Mouse (Mus musculus) left cerebral cortex, postnatal 25 days (tissue): ENCODE measurements around the gene Sars. TPM values are rescaled to one million over a fixed set of nuclear protein-coding genes. Genes with fewer than 3 reads are reported as not detected.
A peak's percentile ranks its signal among the peaks of the same experiment; 100 is the strongest.

Experiments used
- DNase-seq, 2 experiments: peaks; one replicate each; pipeline ENCODE4 v3.0.0; 2022; ENCODE audit warnings: low spot score in 2 of 2, mixed read lengths in 1 of 2
- intact Hi-C: fragments of 180-260 bp; cut with DNase I; formaldehyde crosslinking; loops from one replicate; pipeline ENCODE4 v1.15.1; 2025
- total RNA-seq, 2 experiments: library from RNA; stranded (reverse); gene quantifications; 2 replicates each; pipeline ENCODE4 v1.2.3; 2021

Gene Sars
- total RNA-seq, 2 experiments from 2014 or later: 207 to 212 TPM

- intact Hi-C loops: no loop called here
These were observed 12.3 kb downstream of the Sars start for GRCm38 (mm10) chr3:108432542-108433187.

GRCm38 (mm10) chr3:108425624-108426018 is 19.4 kb downstream of the Sars start:
- no peak for DNase-seq
- intact Hi-C loops: no loop called here

More at GRCm38 (mm10) chr3:108432542-108433187, 12.3 kb downstream of the Sars start:
- DNase-seq: peak in 1 of 2 experiments; percentile 68

GRCm38 (mm10) chr3:108424944-108425623 is 19.9 kb downstream of the Sars start:
- intact Hi-C loops: no loop called here
- DNase-seq: no peak

- intact Hi-C loops: no loop called here
- DNase-seq: peak; percentile 71 to 74
These were observed 20.9 kb downstream of the Sars start for GRCm38 (mm10) chr3:108423844-108424801.

GRCm38 (mm10) chr3:108423006-108423405 is 22.0 kb downstream of the Sars start:
- intact Hi-C loops: no loop called here
- DNase-seq: peak in 1 of 2 experiments; percentile 64

GRCm38 (mm10) chr3:108415831-108416223 is 29.2 kb downstream of the Sars start:
- intact Hi-C loops: no loop called here

GRCm38 (mm10) chr3:108414857-108415830 is 29.9 kb downstream of the Sars start, which contains the start of gene Celsr2:
TSS of gene Celsr2 (minus strand) at chr3:108415552.
- DNase-seq: peak; percentile 50 to 55
- intact Hi-C loops: no loop called here

More at GRCm38 (mm10) chr3:108415831-108416223, 29.2 kb downstream of the Sars start:
- peak; percentile 88 for DNase-seq

GRCm38 (mm10) chr3:108413634-108414360 is 31.2 kb downstream of the Sars start:
- no peak for DNase-seq
- intact Hi-C loops: no loop called here

- DNase-seq: peak; percentile 36 to 64
These were observed 33.3 kb downstream of the Sars start for GRCm38 (mm10) chr3:108411754-108412121.

GRCm38 (mm10) chr3:108411026-108411753 is 33.8 kb downstream of the Sars start:
- intact Hi-C loops: no loop called here
- no peak for DNase-seq

More at GRCm38 (mm10) chr3:108411754-108412121, 33.3 kb downstream of the Sars start:
- intact Hi-C loops: no loop called here

- no peak for DNase-seq
- intact Hi-C loops: no loop called here
These were observed 34.7 kb downstream of the Sars start for GRCm38 (mm10) chr3:108410359-108410714.

- intact Hi-C loops: loop anchor here (5.0 kb wide), 1 partner anchor 142 kb away; no protein-coding TSS in a partner anchor
- no peak for DNase-seq
These were observed 35.2 kb downstream of the Sars start for GRCm38 (mm10) chr3:108409656-108410358.

- DNase-seq: no peak
- intact Hi-C loops: loop anchor here (5.0 kb wide), 1 partner anchor 144 kb away; no protein-coding TSS in a partner anchor
These were observed 36.4 kb downstream of the Sars start for GRCm38 (mm10) chr3:108408517-108409008.

GRCm38 (mm10) chr3:108406306-108406885 is 38.6 kb downstream of the Sars start:
- intact Hi-C loops: loop anchor here (5.0 kb wide), 1 partner anchor 146 kb away; no protein-coding TSS in a partner anchor
- peak; percentile 63 to 76 for DNase-seq

GRCm38 (mm10) chr3:108405536-108406305 is 39.3 kb downstream of the Sars start:
- DNase-seq: peak; percentile 75 to 89
- intact Hi-C loops: loop anchor here (5.0 kb wide), 1 partner anchor 147 kb away; no protein-coding TSS in a partner anchor
